Mouse (Mus musculus) induced T-regulatory cell, adult 2 months (primary cell): Measurements from ENCODE around the gene Ehhadh.

ENCODE experiments used
- DNase-seq: peaks from one replicate; pipeline ENCODE4 v3.0.0-alpha.2; 2012; ENCODE audit warnings: low read depth

The Ehhadh gene

GRCm38 (mm10) chr16:21793875-21794696, 6.5 kb upstream of the Ehhadh start, which contains the start of gene Map3k13:
Map3k13 (plus strand) TSS chr16:21794346.
- DNase-seq: peak; percentile 98

- peak; percentile 54 for DNase-seq
Observed at GRCm38 (mm10) chr16:21793080-21793810, 5.6 kb upstream of the Ehhadh start.

- no peak for DNase-seq
Observed at GRCm38 (mm10) chr16:21791779-21792178, 4.2 kb upstream of the Ehhadh start.

- no peak for DNase-seq
Observed at GRCm38 (mm10) chr16:21790469-21790868, 2.9 kb upstream of the Ehhadh start.

GRCm38 (mm10) chr16:21789180-21789579, 1.6 kb upstream of the Ehhadh start:
- DNase-seq: no peak

GRCm38 (mm10) chr16:21788581-21788980, 974 bp upstream of the Ehhadh start:
- no peak for DNase-seq

GRCm38 (mm10) chr16:21786317-21786716, 1.3 kb downstream of the Ehhadh start:
- no peak for DNase-seq

- DNase-seq: peak; percentile 33
Observed at GRCm38 (mm10) chr16:21785000-21785399, 2.6 kb downstream of the Ehhadh start.

- no peak for DNase-seq
Observed at GRCm38 (mm10) chr16:21782807-21783206, 4.8 kb downstream of the Ehhadh start.

- DNase-seq: no peak
Observed at GRCm38 (mm10) chr16:21781895-21782294, 5.7 kb downstream of the Ehhadh start.

GRCm38 (mm10) chr16:21781277-21781676, 6.3 kb downstream of the Ehhadh start:
- DNase-seq: no peak

GRCm38 (mm10) chr16:21779149-21779548, 8.5 kb downstream of the Ehhadh start:
- DNase-seq: no peak

- peak; percentile 38 for DNase-seq
Observed at GRCm38 (mm10) chr16:21778293-21778866, 9.2 kb downstream of the Ehhadh start.

GRCm38 (mm10) chr16:21774725-21775124, 12.9 kb downstream of the Ehhadh start:
- no peak for DNase-seq

- peak; percentile 37 for DNase-seq
Observed at GRCm38 (mm10) chr16:21769667-21770066, 17.9 kb downstream of the Ehhadh start.

GRCm38 (mm10) chr16:21768255-21768654, 19.4 kb downstream of the Ehhadh start:
- DNase-seq: no peak

GRCm38 (mm10) chr16:21758447-21758846, 29.2 kb downstream of the Ehhadh start:
- DNase-seq: no peak

- no peak for DNase-seq
Observed at GRCm38 (mm10) chr16:21743401-21743800, 44.2 kb downstream of the Ehhadh start.

GRCm38 (mm10) chr16:21742898-21743297, 44.7 kb downstream of the Ehhadh start:
- no peak for DNase-seq

- no peak for DNase-seq
Observed at GRCm38 (mm10) chr16:21742191-21742870, 45.3 kb downstream of the Ehhadh start.

- DNase-seq: no peak
Observed at GRCm38 (mm10) chr16:21741542-21741941, 46.1 kb downstream of the Ehhadh start.

- DNase-seq: no peak
Observed at GRCm38 (mm10) chr16:21735638-21736037, 52.0 kb downstream of the Ehhadh start.
